Mouse (Mus musculus) embryonic facial prominence, embryonic 10.5 days (tissue): Measurements from ENCODE around the gene Cnksr3. TPM values are rescaled to one million over a fixed set of nuclear protein-coding genes. Genes with fewer than 3 reads are reported as not detected.
A peak's percentile ranks its signal among the peaks of the same experiment; 100 is the strongest.

Source experiments
- DNase-seq: peaks from one replicate; pipeline ENCODE4 v3.0.0-alpha.2; 2017; ENCODE audit warnings: low spot score
- H3K27ac ChIP-seq: fragments of 300-500 bp; sonication (generic); replicated peaks from 2 replicates; pipeline ENCODE4 v1.5.1; 2016; ENCODE audit warnings: mild to moderate bottlenecking
- H3K27me3 ChIP-seq: fragments of 300-500 bp; sonication (generic); replicated peaks from 2 replicates; pipeline ENCODE4 v1.6.1; 2016; ENCODE audit warnings: low read depth, mild to moderate bottlenecking; ENCODE audit not compliant: poor library complexity, severe bottlenecking
- H3K36me3 ChIP-seq: fragments of 300-500 bp; sonication (generic); replicated peaks from 2 replicates; pipeline ENCODE4 v1.6.1; 2016; ENCODE audit warnings: mild to moderate bottlenecking, moderate library complexity
- H3K4me1 ChIP-seq: fragments of 300-500 bp; sonication (generic); 2 replicates; pipeline ENCODE4 v1.6.1; 2016
- H3K4me3 ChIP-seq: fragments of 300-500 bp; sonication (generic); 2 replicates; pipeline ENCODE4 v1.5.1; 2016; ENCODE audit warnings: mild to moderate bottlenecking, moderate library complexity
- H3K9me3 ChIP-seq: fragments of 300-500 bp; sonication (generic); 2 replicates; pipeline ENCODE4 v1.6.1; 2016; ENCODE audit warnings: mild to moderate bottlenecking
- WGBS: fragments of 180-500 bp; shearing (Covaris S2); methylation state at CpG from one replicate; pipeline ENCODE4 v1.1.7; 2016; 5-methylcytosine and 5-hydroxymethylcytosine counted together
- polyA plus RNA-seq: library from polyadenylated mRNA; unstranded; fragments of >200 nt; fragmentation: Nextera tagmentation; extraction: Ambion mirVana; gene quantifications from 2 replicates; pipeline ENCODE4 v1.2.1, GENCODE M21; 2016

Cnksr3 gene
- polyA plus RNA-seq, 1 experiment from 2014 or later, result 8.8 TPM

DNA sequence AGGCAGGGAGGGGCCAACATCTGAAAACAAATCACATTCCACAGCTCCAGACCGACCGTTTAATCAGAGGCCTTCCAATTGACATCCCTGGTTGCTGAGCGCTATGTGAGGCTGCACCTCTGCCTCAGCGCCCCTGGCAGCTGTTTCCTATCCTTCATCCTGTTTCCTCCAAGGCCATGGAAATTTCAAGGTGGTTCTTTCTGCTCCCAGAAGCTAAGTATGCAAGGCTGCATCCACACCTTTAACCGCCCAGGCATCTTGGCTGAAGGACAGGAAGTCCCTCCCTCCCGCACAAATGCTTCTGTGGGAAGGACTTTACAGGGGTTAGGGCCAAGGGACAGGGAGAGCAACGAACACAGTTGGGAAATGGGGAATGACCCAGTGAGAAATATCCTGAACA lies 24.2 kb downstream of the Cnksr3 start:
- Histone ChIP-seq H3K27ac (0 out of 2 replicates have a peak overlapping the region, but pooled peaks have one; percentile 25), H3K36me3 (no peaks in the 10 kb centered on the region), H3K4me1 (peaks cover 21% of the 10 kb centered on the region), H3K9me3 (no peaks in the 10 kb centered on the region), H3K27me3 (no peaks in the 10 kb centered on the region), H3K4me3 (no peak overlapping the region)
- peak; percentile 12 for DNase-seq
- WGBS, result 70% methylated on average over 7 of the region's 7 CpGs

DNA sequence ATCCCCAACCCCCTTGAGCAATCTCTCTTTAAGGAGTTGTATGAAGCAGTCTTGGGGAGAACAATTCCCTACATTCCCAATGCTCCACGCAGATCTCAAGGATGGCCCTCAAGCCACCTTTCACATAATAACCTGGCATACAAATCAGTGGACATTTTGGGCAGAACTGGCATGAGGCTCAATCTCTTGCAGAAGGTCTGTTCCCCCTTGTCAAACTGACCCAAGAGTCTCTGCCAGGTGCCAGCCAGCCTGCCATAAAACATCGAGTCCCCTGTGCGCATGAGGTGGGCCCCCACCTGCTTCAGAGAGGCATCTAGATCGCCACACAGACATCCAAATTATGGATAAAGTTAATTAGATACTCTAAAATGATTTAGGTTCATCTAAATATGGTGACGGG lies 25.0 kb downstream of the Cnksr3 start:
- H3K4me1 ChIP-seq, result peaks cover 30% of the 10 kb centered on the region
- no peak overlapping the region for H3K4me3 ChIP-seq
- WGBS, result 92% methylated on average over 5 of the region's 5 CpGs
- no peaks in the 10 kb centered on the region for H3K27me3 ChIP-seq
- H3K9me3 ChIP-seq, result no peaks in the 10 kb centered on the region
- H3K27ac ChIP-seq, result peak overlapping the region; percentile 25; the same call in 1 of the 2 replicates
- no peak for DNase-seq
- no peaks in the 10 kb centered on the region for H3K36me3 ChIP-seq

DNA sequence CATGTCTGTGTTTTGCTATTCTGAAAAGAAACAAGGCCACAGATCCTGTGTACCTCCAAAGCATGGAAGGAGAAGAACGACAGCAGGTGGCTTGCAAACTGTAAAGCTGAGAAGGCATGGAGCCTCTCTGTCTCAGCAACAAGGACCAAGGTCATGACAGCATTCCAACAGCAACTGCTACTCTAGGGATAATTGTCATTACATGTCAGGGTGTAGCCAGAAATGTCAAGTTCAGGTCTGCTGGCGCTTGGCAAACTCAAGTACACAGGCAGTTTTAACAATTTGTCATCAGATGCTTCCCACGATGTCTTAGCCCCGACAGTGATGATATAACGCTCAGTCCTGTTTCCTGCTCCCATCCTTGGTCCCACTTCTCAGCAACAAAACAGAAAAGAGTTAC lies 26.0 kb downstream of the Cnksr3 start:
- no peaks in the 10 kb centered on the region for H3K9me3 ChIP-seq
- H3K4me3 ChIP-seq, result no peak overlapping the region
- no peaks in the 10 kb centered on the region for H3K27me3 ChIP-seq
- no peaks in the 10 kb centered on the region for H3K36me3 ChIP-seq
- H3K27ac ChIP-seq, result no peak overlapping the region
- 92% methylated on average over 5 of the region's 5 CpGs for WGBS
- DNase-seq, result no peak
- H3K4me1 ChIP-seq, result peaks cover 33% of the 10 kb centered on the region

DNA sequence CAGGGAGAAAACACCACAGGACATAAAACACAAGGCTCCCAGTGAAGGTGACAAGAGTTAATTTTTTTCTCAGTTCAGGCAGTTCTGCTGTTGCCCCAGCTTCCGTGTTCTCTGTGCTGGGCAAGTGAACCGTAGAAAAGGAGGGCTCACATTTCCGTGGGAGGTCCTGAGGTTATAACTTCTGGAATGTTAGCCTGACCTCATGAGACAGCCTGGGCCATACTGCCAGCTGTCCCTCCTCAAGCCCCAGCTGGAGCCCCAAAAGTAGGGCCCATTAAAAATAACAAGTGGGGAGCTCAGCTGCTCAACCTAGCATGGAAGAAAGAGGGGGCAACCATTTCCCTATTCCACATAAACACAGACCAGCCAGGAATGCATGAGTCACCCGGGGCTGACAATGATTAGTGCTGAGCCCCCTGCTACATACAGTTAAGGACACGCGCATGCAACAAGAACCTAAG lies 28.8 kb downstream of the Cnksr3 start:
- H3K27me3 ChIP-seq, result no peaks in the 10 kb centered on the region
- DNase-seq, result peak; percentile 58
- 0 out of 2 replicates have a peak overlapping the region, but pooled peaks have one; percentile 1 for H3K4me3 ChIP-seq
- no peaks in the 10 kb centered on the region for H3K9me3 ChIP-seq
- WGBS, result 33% methylated on average over 6 of the region's 6 CpGs
- H3K4me1 ChIP-seq, result peaks cover 40% of the 10 kb centered on the region
- no peaks in the 10 kb centered on the region for H3K36me3 ChIP-seq
- H3K27ac ChIP-seq, result peak overlapping the region; percentile 59

DNA sequence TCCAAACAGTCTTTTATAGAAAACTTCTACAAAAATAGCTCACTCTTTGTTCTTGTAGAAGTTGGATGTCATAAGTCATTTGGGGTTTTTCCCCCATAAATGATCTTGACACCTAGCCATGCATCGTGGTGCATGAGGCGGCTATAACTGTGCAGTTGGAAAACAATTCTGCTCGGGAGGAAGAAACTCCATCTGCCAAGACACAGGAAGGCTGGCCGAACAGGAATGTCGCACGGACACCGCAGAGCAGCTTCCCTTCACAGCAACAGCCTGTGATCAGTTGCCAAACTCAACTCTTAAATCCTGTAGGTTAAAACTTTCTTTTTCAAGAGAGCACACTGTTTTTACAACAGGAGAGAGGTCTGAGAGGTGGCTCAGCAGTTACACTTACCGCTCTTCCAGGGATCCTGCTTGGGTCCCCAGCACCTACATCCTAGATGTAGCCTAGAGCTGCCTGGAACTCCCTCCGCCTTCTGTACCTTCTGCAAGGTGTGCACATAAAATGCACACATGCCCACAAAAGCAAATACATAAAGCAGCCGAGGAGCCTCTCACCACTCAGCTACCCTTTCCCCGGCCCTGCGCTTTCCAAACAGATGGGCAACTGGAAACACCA lies 29.4 kb downstream of the Cnksr3 start:
- H3K4me3 ChIP-seq, result 0 out of 2 replicates have a peak overlapping the region, but pooled peaks have one; percentile 1
- DNase-seq, result no peak
- no peaks in the 10 kb centered on the region for H3K9me3 ChIP-seq
- WGBS, result 69% methylated on average over 12 of the region's 12 CpGs
- peaks cover 40% of the 10 kb centered on the region for H3K4me1 ChIP-seq
- peak overlapping the region; percentile 59 for H3K27ac ChIP-seq
- H3K36me3 ChIP-seq, result no peaks in the 10 kb centered on the region
- H3K27me3 ChIP-seq, result no peaks in the 10 kb centered on the region

DNA sequence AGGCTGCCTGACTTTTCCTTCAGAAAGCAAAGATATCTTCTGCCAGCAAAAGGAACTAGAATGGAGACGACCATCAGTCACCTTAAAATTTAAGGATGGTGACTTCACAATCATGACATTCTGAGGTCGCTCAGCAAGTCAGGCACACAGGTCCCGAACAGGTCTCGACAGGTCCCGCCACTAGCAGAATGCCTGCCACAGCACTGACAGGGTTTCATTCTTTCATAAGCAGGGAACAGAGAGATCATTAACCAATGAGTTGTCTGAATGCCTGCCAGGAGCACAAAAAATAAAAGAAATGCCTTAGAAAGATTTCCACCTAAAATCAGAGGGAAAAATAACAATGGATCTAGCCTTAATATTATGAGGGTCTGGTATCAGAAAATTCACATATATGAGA lies 31.7 kb downstream of the Cnksr3 start:
- Histone ChIP-seq H3K9me3 (no peaks in the 10 kb centered on the region), H3K27me3 (no peaks in the 10 kb centered on the region), H3K4me3 (no peak overlapping the region), H3K4me1 (peaks cover 40% of the 10 kb centered on the region), H3K27ac (no peak overlapping the region), H3K36me3 (no peaks in the 10 kb centered on the region)
- 79% methylated on average over 5 of the region's 5 CpGs for WGBS
- DNase-seq, result no peak

DNA sequence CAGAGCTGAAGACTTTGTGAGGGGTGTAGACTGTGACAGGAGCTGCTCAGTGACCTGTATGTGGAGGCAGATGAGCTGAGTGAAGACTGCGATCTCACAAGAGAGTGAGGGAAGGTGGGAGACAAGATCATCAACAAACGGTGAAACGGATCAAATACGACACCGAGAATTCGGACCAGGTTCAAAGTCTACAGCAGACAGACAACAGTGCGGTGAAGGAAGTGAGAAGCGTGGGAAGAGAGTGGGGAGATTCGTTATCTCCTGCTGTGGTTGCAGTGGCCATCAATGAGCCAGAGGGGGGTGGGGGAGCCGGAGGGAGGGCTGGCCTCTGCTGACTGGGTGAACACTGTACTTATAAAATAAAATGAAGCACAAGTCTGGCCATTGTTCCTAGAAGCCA lies 33.5 kb downstream of the Cnksr3 start:
- Histone ChIP-seq H3K27me3 (no peaks in the 10 kb centered on the region), H3K4me3 (no peak overlapping the region), H3K9me3 (no peaks in the 10 kb centered on the region), H3K36me3 (no peaks in the 10 kb centered on the region), H3K4me1 (peaks cover 42% of the 10 kb centered on the region), H3K27ac (no peak overlapping the region; the same call in 1 of the 2 replicates)
- WGBS, result 85% methylated on average over 10 of the region's 10 CpGs
- no peak for DNase-seq

DNA sequence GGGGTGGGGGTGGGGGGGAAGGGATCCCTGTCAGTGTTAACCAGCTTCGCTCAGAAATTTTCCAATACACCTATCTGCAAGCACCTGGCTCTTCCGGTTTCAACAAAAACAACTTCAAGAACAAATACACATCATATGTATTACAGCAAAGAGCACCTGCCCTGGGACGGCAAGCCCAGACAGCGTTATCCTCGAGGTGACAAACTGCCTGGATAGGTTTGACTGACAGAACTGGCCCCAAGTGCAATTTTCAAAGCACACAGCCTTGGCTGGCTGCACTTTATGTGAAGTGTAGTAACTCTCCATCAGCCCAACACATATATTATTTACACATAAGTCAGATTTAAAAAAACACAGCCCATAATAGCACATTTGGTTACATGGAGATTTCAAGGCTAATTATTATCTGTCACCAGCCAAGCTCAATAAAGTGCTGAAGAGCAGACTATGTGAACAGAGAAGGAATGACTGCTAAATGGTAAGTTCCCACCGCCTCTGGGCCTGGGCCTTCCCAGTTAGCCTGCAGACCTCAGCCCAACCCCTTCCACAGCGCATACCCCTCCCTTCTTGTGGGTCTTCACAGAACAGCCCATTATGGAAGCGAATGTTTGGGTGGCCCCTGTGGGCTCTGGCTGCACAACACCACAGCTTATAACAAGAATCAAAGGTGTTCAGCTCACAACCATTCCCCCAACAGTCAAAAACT lies 35.7 kb downstream of the Cnksr3 start:
- no peaks in the 10 kb centered on the region for H3K9me3 ChIP-seq
- no peak for DNase-seq
- H3K27me3 ChIP-seq, result no peaks in the 10 kb centered on the region
- H3K4me3 ChIP-seq, result no peak overlapping the region
- no peak overlapping the region for H3K27ac ChIP-seq
- peaks cover 22% of the 10 kb centered on the region for H3K4me1 ChIP-seq
- WGBS, result 90% methylated on average over 8 of the region's 8 CpGs
- H3K36me3 ChIP-seq, result no peaks in the 10 kb centered on the region

DNA sequence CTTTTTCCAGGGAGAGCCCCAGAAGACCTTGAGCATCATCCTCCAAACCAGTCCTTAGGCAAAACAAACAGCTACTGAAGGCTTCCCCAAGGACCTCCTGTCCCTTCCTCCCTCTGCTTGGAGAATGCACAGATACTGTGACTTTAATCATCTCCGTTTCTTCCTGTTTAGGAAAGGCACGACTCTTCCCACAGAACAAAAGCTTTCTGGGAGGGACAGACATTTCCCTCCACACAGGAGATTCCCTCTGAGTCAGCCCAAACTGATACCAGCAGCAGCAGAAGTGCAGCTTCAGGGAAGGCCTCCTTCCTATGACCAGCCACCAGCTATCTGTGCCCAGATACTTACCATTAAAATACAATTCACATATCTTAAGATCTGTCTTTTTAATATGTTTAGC lies 37.6 kb downstream of the Cnksr3 start:
- Histone ChIP-seq H3K27ac (no peak overlapping the region), H3K4me1 (peaks cover 22% of the 10 kb centered on the region), H3K27me3 (no peaks in the 10 kb centered on the region), H3K9me3 (no peaks in the 10 kb centered on the region), H3K36me3 (peaks cover 6% of the 10 kb centered on the region; the same call in 1 of the 2 replicates), H3K4me3 (no peak overlapping the region)
- 40% methylated on average over 2 of the region's 2 CpGs for WGBS
- DNase-seq, result no peak

DNA sequence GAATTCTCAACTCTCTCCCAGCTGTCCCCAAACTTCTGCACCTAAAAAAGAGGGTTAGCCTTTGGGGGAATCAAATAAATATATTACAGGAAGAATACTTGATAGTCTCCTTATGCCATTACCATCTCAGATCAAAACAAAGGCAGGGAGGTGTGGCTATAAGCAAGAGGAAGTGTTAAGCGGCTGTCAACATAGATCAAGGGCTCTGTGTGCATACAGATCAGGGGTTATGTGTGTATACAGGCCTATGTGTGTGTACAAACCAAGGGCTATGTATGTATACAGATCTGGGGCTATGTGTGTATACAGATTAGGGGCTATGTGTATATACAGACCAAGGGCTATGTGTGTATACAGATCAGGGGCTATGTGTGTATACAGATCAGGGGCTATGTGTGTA lies 38.9 kb downstream of the Cnksr3 start:
- Histone ChIP-seq H3K36me3 (peaks cover 6% of the 10 kb centered on the region; the same call in 1 of the 2 replicates), H3K27me3 (no peaks in the 10 kb centered on the region), H3K4me1 (peaks cover 13% of the 10 kb centered on the region; the same call in 1 of the 2 replicates), H3K27ac (no peak overlapping the region), H3K9me3 (no peaks in the 10 kb centered on the region), H3K4me3 (no peak overlapping the region)
- WGBS, result 85% methylated on average over 1 of the region's 1 CpGs
- DNase-seq, result no peak

DNA sequence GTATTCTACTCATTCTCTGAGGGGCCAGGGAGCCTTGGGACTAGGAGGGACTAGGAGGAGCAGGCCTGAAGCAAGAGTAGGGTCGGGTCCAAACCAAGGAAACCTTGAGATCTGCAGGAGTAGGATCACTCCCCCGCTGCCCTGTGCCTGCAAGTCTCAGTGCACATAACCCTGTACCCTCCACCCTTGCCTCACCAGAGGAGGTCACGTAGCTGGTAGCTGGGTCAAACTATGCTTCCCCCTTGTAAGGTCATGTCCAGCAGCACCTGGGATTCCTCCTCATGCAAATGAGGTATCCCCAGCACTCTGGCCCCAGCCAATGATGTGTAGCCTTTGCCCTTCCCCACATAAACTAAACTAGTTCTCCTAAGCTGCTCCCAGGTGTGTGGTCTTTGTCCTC lies 41.6 kb downstream of the Cnksr3 start:
- Histone ChIP-seq H3K9me3 (no peaks in the 10 kb centered on the region), H3K4me3 (no peak overlapping the region), H3K4me1 (peaks cover 13% of the 10 kb centered on the region), H3K36me3 (peaks cover 9% of the 10 kb centered on the region; the same call in 1 of the 2 replicates), H3K27me3 (no peaks in the 10 kb centered on the region), H3K27ac (no peak overlapping the region)
- DNase-seq, result no peak
- WGBS, result 95% methylated on average over 3 of the region's 3 CpGs

DNA sequence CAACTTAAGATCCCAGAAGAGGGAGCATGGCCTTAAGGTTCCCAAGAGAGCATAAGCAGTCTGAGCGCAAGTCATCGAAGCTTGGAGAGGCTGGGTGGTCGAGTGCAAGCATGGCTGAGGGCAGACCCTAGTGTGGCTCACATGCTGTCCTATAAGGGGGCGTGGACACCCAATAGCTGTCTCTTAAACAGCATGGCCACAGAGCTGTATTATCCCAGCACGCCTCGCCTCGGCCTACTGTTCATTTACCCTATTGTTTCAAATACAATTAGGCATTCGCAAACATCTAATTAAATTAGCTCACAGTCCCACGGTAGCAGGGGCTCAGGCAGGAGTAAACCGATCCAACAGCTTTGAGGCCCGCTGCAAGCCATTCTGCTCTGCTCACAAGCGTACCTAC lies 49.0 kb downstream of the Cnksr3 start:
- DNase-seq, result no peak
- H3K4me1 ChIP-seq, result peaks cover 44% of the 10 kb centered on the region
- H3K36me3 ChIP-seq, result 0 out of 2 replicates have a peak, but pooled peaks cover 15% of the 10 kb centered on the region
- no peak overlapping the region for H3K27ac ChIP-seq
- H3K9me3 ChIP-seq, result no peaks in the 10 kb centered on the region
- WGBS, result 57% methylated on average over 12 of the region's 12 CpGs
- H3K4me3 ChIP-seq, result no peak overlapping the region
- H3K27me3 ChIP-seq, result no peaks in the 10 kb centered on the region

DNA sequence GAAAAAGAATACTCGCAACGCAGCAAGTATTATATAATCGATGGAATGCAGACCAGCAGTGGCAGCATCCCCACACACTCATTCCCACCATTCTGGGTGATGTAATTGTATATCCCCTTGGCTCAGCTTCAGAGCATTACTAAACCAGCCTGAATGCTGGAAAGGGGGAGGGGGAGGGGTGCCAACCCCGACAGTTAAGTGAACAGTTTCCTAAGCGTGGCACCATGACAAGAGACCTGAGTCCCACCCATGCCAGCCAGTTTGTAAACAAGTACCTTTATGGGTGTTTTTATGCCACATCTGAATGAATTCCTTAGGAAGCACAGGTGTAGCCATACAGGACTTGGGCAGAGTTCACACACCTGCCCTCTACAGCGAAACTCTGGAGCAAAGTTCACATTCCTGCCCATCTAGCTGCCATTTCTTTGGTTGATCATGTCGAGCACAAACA lies 53.0 kb downstream of the Cnksr3 start:
- DNase-seq, result no peak
- WGBS, result 72% methylated on average over 7 of the region's 7 CpGs
- H3K27ac ChIP-seq, result peak overlapping the region; percentile 60; the same call in 1 of the 2 replicates

More for the DNA sequence above, 53.0 kb downstream of the Cnksr3 start:
- Histone ChIP-seq H3K4me1 (peaks cover 39% of the 10 kb centered on the region), H3K27me3 (no peaks in the 10 kb centered on the region), H3K9me3 (no peaks in the 10 kb centered on the region), H3K4me3 (0 out of 2 replicates have a peak overlapping the region, but pooled peaks have one; percentile 16), H3K36me3 (peaks cover 14% of the 10 kb centered on the region)
